In genomic region chr2:170022953-170023352, GRCm38 (mm10) we compare ENCODE assay signal across 27 mouse cellular contexts.
A peak's percentile ranks its signal among the peaks of the same experiment; 100 is the strongest.
DNase-seq lines count a peak whose midpoint lies in the region; ATAC-seq lines count a peak whose summit lies in the region.
"Had no signal": no experiment of that assay in that cellular context is flagged by ENCODE, and none has a peak within 500 bp of the region (broad histone marks: within the 10 kb centered on the region; RNA-seq: fewer than 3 reads in every experiment).

No protein-coding gene starts in this region.

- H3K9me3 ChIP-seq in hindbrain, embryonic 16.5 days (ENCODE audit: control insufficient read depth, low read length) = peaks cover 3% of the 10 kb centered on the region; the same call in 1 of the 2 replicates
- H3K9me3 ChIP-seq in hindbrain, embryonic 11.5 days (ENCODE audit: control insufficient read depth, low read length) = 0 out of 2 replicates have a peak, but pooled peaks cover 3% of the 10 kb centered on the region
- H3K9me3 ChIP-seq in embryonic facial prominence, embryonic 14.5 days (ENCODE audit: control insufficient read depth, low read length) = 0 out of 2 replicates have a peak, but pooled peaks cover 4% of the 10 kb centered on the region
- peaks cover 3% of the 10 kb centered on the region; the same call in 1 of the 2 replicates for H3K9me3 ChIP-seq in limb, embryonic 12.5 days
- H3K9me3 ChIP-seq: heart, embryonic 10.5 days; heart, embryonic 15.5 days; hindbrain, embryonic 13.5 days; liver, embryonic 15.5 days; neural tube, embryonic 15.5 days had no signal

- H3K4me1 ChIP-seq in hindbrain, embryonic 16.5 days (ENCODE audit: control insufficient read depth, insufficient read depth, low read depth, low read length) = no peaks in the 10 kb centered on the region
- no peaks in the 10 kb centered on the region for H3K4me1 ChIP-seq in hindbrain, embryonic 11.5 days (replicated peaks; ENCODE audit: control insufficient read depth, insufficient read depth, low read length)
- H3K4me1 ChIP-seq in embryonic facial prominence, embryonic 14.5 days (ENCODE audit: control insufficient read depth, insufficient read depth, low read length) = no peaks in the 10 kb centered on the region
- H3K4me1 ChIP-seq in limb, embryonic 12.5 days (replicated peaks) = peaks cover 22% of the 10 kb centered on the region
- H3K4me1 ChIP-seq: heart, embryonic 10.5 days; heart, embryonic 15.5 days; hindbrain, embryonic 13.5 days; liver, embryonic 15.5 days; midbrain, embryonic 10.5 days; neural tube, embryonic 15.5 days had no signal

- no peak for DNase-seq in hindbrain, embryonic 11.5 days (ENCODE audit: low spot score)
- peak; percentile 2 for DNase-seq in T-cell, adult 2 months (ENCODE audit: low spot score)
- peak; percentile 57 for DNase-seq in embryonic facial prominence, embryonic 14.5 days (ENCODE audit: low spot score)
- no peak for DNase-seq in ovary, postnatal 14 days (ENCODE audit: low spot score)
- DNase-seq in cerebellum, postnatal 25 days = no peak
- DNase-seq: adrenal gland, postnatal 14 days; cerebellum, adult 11-12 months; cerebellum, adult 9-11 months; gastrocnemius, postnatal 14 days; heart, adult 11 months; heart, postnatal 36 days; kidney, adult 9 months; kidney, postnatal 14 days; layer of hippocampus, adult 9-11 months; lung, embryonic 14.5 days; right cerebral cortex, adult 18-20 months; spleen, adult 18-20 months had no signal

- H3K9ac ChIP-seq in hindbrain, embryonic 16.5 days (ENCODE audit: low read depth, low read length) = no peak overlapping the region
- no peak overlapping the region for H3K9ac ChIP-seq in hindbrain, embryonic 11.5 days (ENCODE audit: low read depth, low read length)
- H3K9ac ChIP-seq in embryonic facial prominence, embryonic 14.5 days (ENCODE audit: low read depth, low read length) = no peak overlapping the region
- no peak overlapping the region for H3K9ac ChIP-seq in limb, embryonic 12.5 days (replicated peaks)
- H3K9ac ChIP-seq: heart, embryonic 15.5 days; hindbrain, embryonic 13.5 days; liver, embryonic 15.5 days; lung, embryonic 14.5 days; neural tube, embryonic 15.5 days had no signal

- WGBS in hindbrain, embryonic 16.5 days = 63% methylated on average over 5 of the region's 5 CpGs
- 77% methylated on average over 5 of the region's 5 CpGs for WGBS in hindbrain, embryonic 11.5 days
- WGBS in embryonic facial prominence, embryonic 14.5 days = 68% methylated on average over 5 of the region's 5 CpGs
- WGBS in limb, embryonic 12.5 days = 53% methylated on average over 5 of the region's 5 CpGs

- H3K4me2 ChIP-seq in hindbrain, embryonic 16.5 days (ENCODE audit: low read length) = no peak overlapping the region
- no peak overlapping the region for H3K4me2 ChIP-seq in hindbrain, embryonic 11.5 days (replicated peaks; ENCODE audit: low read depth, low read length)
- H3K4me2 ChIP-seq in embryonic facial prominence, embryonic 14.5 days (ENCODE audit: low read depth, low read length) = no peak overlapping the region
- no peak overlapping the region for H3K4me2 ChIP-seq in limb, embryonic 12.5 days
- H3K4me2 ChIP-seq: heart, embryonic 15.5 days; hindbrain, embryonic 13.5 days; liver, embryonic 15.5 days; lung, embryonic 14.5 days; neural tube, embryonic 15.5 days had no signal

- no peak overlapping the region for H3K27ac ChIP-seq in hindbrain, embryonic 16.5 days (ENCODE audit: low read depth, low read length)
- no peak overlapping the region for H3K27ac ChIP-seq in hindbrain, embryonic 11.5 days (ENCODE audit: low read depth, low read length)
- no peak overlapping the region for H3K27ac ChIP-seq in embryonic facial prominence, embryonic 14.5 days (replicated peaks; ENCODE audit: low read depth, low read length)
- peak overlapping the region; percentile 53 for H3K27ac ChIP-seq in limb, embryonic 12.5 days
- H3K27ac ChIP-seq: heart, embryonic 10.5 days; heart, embryonic 15.5 days; liver, embryonic 15.5 days; midbrain, embryonic 10.5 days; neural tube, embryonic 15.5 days had no signal

- 0 out of 2 replicates have a peak, but pooled peaks have one; percentile 11 for ATAC-seq in hindbrain, embryonic 16.5 days
- ATAC-seq in hindbrain, embryonic 11.5 days (ENCODE audit: low FRiP score) = no peak
- ATAC-seq in embryonic facial prominence, embryonic 14.5 days (ENCODE audit: low read depth) = peak; percentile 55; the same call in 1 of the 2 replicates
- peak; percentile 8; the same call in 1 of the 2 replicates for ATAC-seq in limb, embryonic 12.5 days (ENCODE audit: insufficient number of reproducible peaks, insufficient read depth, low FRiP score, low TSS enrichment, low read depth)
- ATAC-seq: intestine, postnatal 0 days; Patski had no signal

- no peaks in the 10 kb centered on the region for H3K36me3 ChIP-seq in hindbrain, embryonic 16.5 days (ENCODE audit: control insufficient read depth, insufficient read depth, low read length)
- no peaks in the 10 kb centered on the region for H3K36me3 ChIP-seq in hindbrain, embryonic 11.5 days (ENCODE audit: control insufficient read depth, insufficient read depth, low read length)
- H3K36me3 ChIP-seq in embryonic facial prominence, embryonic 14.5 days (ENCODE audit: control insufficient read depth, insufficient read depth, low read length) = no peaks in the 10 kb centered on the region
- no peaks in the 10 kb centered on the region for H3K36me3 ChIP-seq in limb, embryonic 12.5 days
- H3K36me3 ChIP-seq: heart, embryonic 10.5 days; heart, embryonic 15.5 days; hindbrain, embryonic 13.5 days; liver, embryonic 15.5 days; midbrain, embryonic 10.5 days; neural tube, embryonic 15.5 days had no signal

- no peaks in the 10 kb centered on the region for H3K27me3 ChIP-seq in hindbrain, embryonic 16.5 days (replicated peaks; ENCODE audit: control insufficient read depth, insufficient read depth, low read length)
- H3K27me3 ChIP-seq in hindbrain, embryonic 11.5 days (ENCODE audit: control insufficient read depth, insufficient read depth, low read length) = no peaks in the 10 kb centered on the region
- H3K27me3 ChIP-seq in embryonic facial prominence, embryonic 14.5 days (replicated peaks; ENCODE audit: control insufficient read depth, insufficient read depth, low read length) = no peaks in the 10 kb centered on the region
- no peaks in the 10 kb centered on the region for H3K27me3 ChIP-seq in limb, embryonic 12.5 days
- H3K27me3 ChIP-seq: heart, embryonic 15.5 days; hindbrain, embryonic 13.5 days; liver, embryonic 15.5 days; neural tube, embryonic 15.5 days; Patski had no signal

- H3K4me3 ChIP-seq in hindbrain, embryonic 16.5 days (ENCODE audit: low read length) = no peak overlapping the region
- no peak overlapping the region for H3K4me3 ChIP-seq in hindbrain, embryonic 11.5 days (ENCODE audit: low read depth, low read length)
- no peak overlapping the region for H3K4me3 ChIP-seq in embryonic facial prominence, embryonic 14.5 days (ENCODE audit: low read depth, low read length)
- no peak overlapping the region for H3K4me3 ChIP-seq in limb, embryonic 12.5 days (replicated peaks)
- H3K4me3 ChIP-seq: heart, embryonic 10.5 days; heart, embryonic 15.5 days; hindbrain, embryonic 13.5 days; liver, embryonic 15.5 days; midbrain, embryonic 10.5 days; neural tube, embryonic 15.5 days had no signal

Comparison
In these comparisons a context has a peak if more than half of its experiments do, and no peak if none do; other contexts are left out.
1. DNase-seq: peak in T-cell, adult 2 months (single experiment) and embryonic facial prominence, embryonic 14.5 days (single experiment); none in hindbrain, embryonic 11.5 days (single experiment), ovary, postnatal 14 days (single experiment) and cerebellum, postnatal 25 days (0 of 2).